Mouse (Mus musculus): Measurements from ENCODE around the gene Nav2. TPM values are rescaled to one million over a fixed set of nuclear protein-coding genes. Genes with fewer than 3 reads are reported as not detected.

The Nav2 gene
- polyA plus RNA-seq, 1 experiment = 28.3 TPM

- DNase-seq (ENCODE audit: low read depth) = no peak
- no peak for TF ChIP-seq POLR2A (IDR thresholded peaks at IDR 0.05; ENCODE audit: borderline replicate concordance, extremely low read depth, insufficient read depth, insufficient read length, poor library complexity, severe bottlenecking)
- no peak for TF ChIP-seq CTCF (IDR thresholded peaks at IDR 0.05; ENCODE audit: borderline replicate concordance, extremely low read depth, insufficient read depth, insufficient read length)
Measured at GRCm38 (mm10) chr7:49462328-49462811, 553.9 kb downstream of the Nav2 start.

- TF ChIP-seq POLR2A (IDR thresholded peaks at IDR 0.05; ENCODE audit: borderline replicate concordance, extremely low read depth, insufficient read depth, insufficient read length, poor library complexity, severe bottlenecking) (no peak), CTCF (IDR thresholded peaks at IDR 0.05; ENCODE audit: borderline replicate concordance, extremely low read depth, insufficient read depth, insufficient read length) (peak; percentile 73; the same call in 1 of the 2 replicates)
- peak; percentile 79 for DNase-seq (ENCODE audit: low read depth)
Measured at GRCm38 (mm10) chr7:49467861-49468260, 559.3 kb downstream of the Nav2 start.

- TF ChIP-seq CTCF (IDR thresholded peaks at IDR 0.05; ENCODE audit: borderline replicate concordance, extremely low read depth, insufficient read depth, insufficient read length) (no peak), POLR2A (IDR thresholded peaks at IDR 0.05; ENCODE audit: borderline replicate concordance, extremely low read depth, insufficient read depth, insufficient read length, poor library complexity, severe bottlenecking) (no peak)
- no peak for DNase-seq (ENCODE audit: low read depth)
Measured at GRCm38 (mm10) chr7:49468492-49469205, 560.1 kb downstream of the Nav2 start.

GRCm38 (mm10) chr7:49471278-49471677 lies 562.8 kb downstream of the Nav2 start:
- no peak for TF ChIP-seq POLR2A (IDR thresholded peaks at IDR 0.05; ENCODE audit: borderline replicate concordance, extremely low read depth, insufficient read depth, insufficient read length, poor library complexity, severe bottlenecking)
- TF ChIP-seq CTCF (IDR thresholded peaks at IDR 0.05; ENCODE audit: borderline replicate concordance, extremely low read depth, insufficient read depth, insufficient read length) = peak; percentile 69
- no peak for DNase-seq (ENCODE audit: low read depth)

GRCm38 (mm10) chr7:49475282-49475681 lies 566.8 kb downstream of the Nav2 start:
- DNase-seq (ENCODE audit: low read depth) = no peak
- no peak for TF ChIP-seq POLR2A (IDR thresholded peaks at IDR 0.05; ENCODE audit: borderline replicate concordance, extremely low read depth, insufficient read depth, insufficient read length, poor library complexity, severe bottlenecking)
- TF ChIP-seq CTCF (IDR thresholded peaks at IDR 0.05; ENCODE audit: borderline replicate concordance, extremely low read depth, insufficient read depth, insufficient read length) = no peak

- TF ChIP-seq CTCF (IDR thresholded peaks at IDR 0.05; ENCODE audit: borderline replicate concordance, extremely low read depth, insufficient read depth, insufficient read length) = no peak
- TF ChIP-seq POLR2A (IDR thresholded peaks at IDR 0.05; ENCODE audit: borderline replicate concordance, extremely low read depth, insufficient read depth, insufficient read length, poor library complexity, severe bottlenecking) = no peak
- DNase-seq (ENCODE audit: low read depth) = no peak
Measured at GRCm38 (mm10) chr7:49476163-49476562, 567.6 kb downstream of the Nav2 start.

- TF ChIP-seq POLR2A (IDR thresholded peaks at IDR 0.05; ENCODE audit: borderline replicate concordance, extremely low read depth, insufficient read depth, insufficient read length, poor library complexity, severe bottlenecking) = no peak
- TF ChIP-seq CTCF (IDR thresholded peaks at IDR 0.05; ENCODE audit: borderline replicate concordance, extremely low read depth, insufficient read depth, insufficient read length) = peak; percentile 37; the same call in 1 of the 2 replicates
- DNase-seq (ENCODE audit: low read depth) = no peak
Measured at GRCm38 (mm10) chr7:49476666-49477065, 568.1 kb downstream of the Nav2 start.

- TF ChIP-seq POLR2A (IDR thresholded peaks at IDR 0.05; ENCODE audit: borderline replicate concordance, extremely low read depth, insufficient read depth, insufficient read length, poor library complexity, severe bottlenecking) = no peak
- TF ChIP-seq CTCF (IDR thresholded peaks at IDR 0.05; ENCODE audit: borderline replicate concordance, extremely low read depth, insufficient read depth, insufficient read length) = no peak
- DNase-seq (ENCODE audit: low read depth) = no peak
Measured at GRCm38 (mm10) chr7:49477076-49477975, 568.8 kb downstream of the Nav2 start.

GRCm38 (mm10) chr7:49477976-49478349 lies 569.4 kb downstream of the Nav2 start:
- TF ChIP-seq POLR2A (IDR thresholded peaks at IDR 0.05; ENCODE audit: borderline replicate concordance, extremely low read depth, insufficient read depth, insufficient read length, poor library complexity, severe bottlenecking) (no peak), CTCF (IDR thresholded peaks at IDR 0.05; ENCODE audit: borderline replicate concordance, extremely low read depth, insufficient read depth, insufficient read length) (no peak)
- no peak for DNase-seq (ENCODE audit: low read depth)

- no peak for TF ChIP-seq POLR2A (IDR thresholded peaks at IDR 0.05; ENCODE audit: borderline replicate concordance, extremely low read depth, insufficient read depth, insufficient read length, poor library complexity, severe bottlenecking)
- TF ChIP-seq CTCF (IDR thresholded peaks at IDR 0.05; ENCODE audit: borderline replicate concordance, extremely low read depth, insufficient read depth, insufficient read length) = no peak
- DNase-seq (ENCODE audit: low read depth) = no peak
Measured at GRCm38 (mm10) chr7:49478886-49479285, 570.4 kb downstream of the Nav2 start.

GRCm38 (mm10) chr7:49480962-49481361 lies 572.4 kb downstream of the Nav2 start:
- TF ChIP-seq CTCF (IDR thresholded peaks at IDR 0.05; ENCODE audit: borderline replicate concordance, extremely low read depth, insufficient read depth, insufficient read length) = no peak
- TF ChIP-seq POLR2A (IDR thresholded peaks at IDR 0.05; ENCODE audit: borderline replicate concordance, extremely low read depth, insufficient read depth, insufficient read length, poor library complexity, severe bottlenecking) = no peak
- DNase-seq (ENCODE audit: low read depth) = peak; percentile 60
